Mouse (Mus musculus) brain, embryonic 18.5 days (tissue): ENCODE results near the gene Chil1.
A peak's percentile ranks its signal among the peaks of the same experiment; 100 is the strongest.

Source experiments
- DNase-seq: peaks from one replicate; pipeline ENCODE4 v3.0.0-alpha.2; 2012; ENCODE audit warnings: low read depth, low spot score

Chil1 gene

GRCm38 (mm10) chr1:134201751-134202420, 19.9 kb downstream of the Chil1 start:
- DNase-seq, result no peak

GRCm38 (mm10) chr1:134204230-134204629, 22.3 kb downstream of the Chil1 start:
- DNase-seq, result peak; percentile 42

- DNase-seq, result no peak
Measured at GRCm38 (mm10) chr1:134205296-134206018, 23.5 kb downstream of the Chil1 start.

- DNase-seq, result no peak
Measured at GRCm38 (mm10) chr1:134206085-134206484, 24.1 kb downstream of the Chil1 start.

GRCm38 (mm10) chr1:134210179-134210755, 28.3 kb downstream of the Chil1 start:
- no peak for DNase-seq

GRCm38 (mm10) chr1:134211043-134211442, 29.1 kb downstream of the Chil1 start:
- no peak for DNase-seq

GRCm38 (mm10) chr1:134211631-134212030, 29.7 kb downstream of the Chil1 start:
- no peak for DNase-seq

GRCm38 (mm10) chr1:134212351-134212750, 30.4 kb downstream of the Chil1 start:
- no peak for DNase-seq

- DNase-seq, result no peak
Measured at GRCm38 (mm10) chr1:134213405-134213804, 31.4 kb downstream of the Chil1 start.

- DNase-seq, result no peak
Measured at GRCm38 (mm10) chr1:134215059-134215458, 33.1 kb downstream of the Chil1 start.

GRCm38 (mm10) chr1:134215751-134216628, 34.0 kb downstream of the Chil1 start:
- DNase-seq, result no peak

- no peak for DNase-seq
Measured at GRCm38 (mm10) chr1:134216629-134216971, 34.6 kb downstream of the Chil1 start.

GRCm38 (mm10) chr1:134217028-134217481, 35.1 kb downstream of the Chil1 start:
- DNase-seq, result no peak

GRCm38 (mm10) chr1:134217942-134218341, 36.0 kb downstream of the Chil1 start:
- no peak for DNase-seq

- no peak for DNase-seq
Measured at GRCm38 (mm10) chr1:134219608-134220007, 37.6 kb downstream of the Chil1 start.

GRCm38 (mm10) chr1:134221172-134221571, 39.2 kb downstream of the Chil1 start:
- DNase-seq, result no peak

GRCm38 (mm10) chr1:134222122-134223055, 40.4 kb downstream of the Chil1 start:
- no peak for DNase-seq

GRCm38 (mm10) chr1:134224649-134225227, 42.8 kb downstream of the Chil1 start:
- no peak for DNase-seq

- DNase-seq, result no peak
Measured at GRCm38 (mm10) chr1:134225375-134225774, 43.4 kb downstream of the Chil1 start.

GRCm38 (mm10) chr1:134226739-134227138, 44.8 kb downstream of the Chil1 start:
- DNase-seq, result no peak
